Mouse (Mus musculus): ENCODE measurements around the gene Nxn.

The Nxn gene

DNA sequence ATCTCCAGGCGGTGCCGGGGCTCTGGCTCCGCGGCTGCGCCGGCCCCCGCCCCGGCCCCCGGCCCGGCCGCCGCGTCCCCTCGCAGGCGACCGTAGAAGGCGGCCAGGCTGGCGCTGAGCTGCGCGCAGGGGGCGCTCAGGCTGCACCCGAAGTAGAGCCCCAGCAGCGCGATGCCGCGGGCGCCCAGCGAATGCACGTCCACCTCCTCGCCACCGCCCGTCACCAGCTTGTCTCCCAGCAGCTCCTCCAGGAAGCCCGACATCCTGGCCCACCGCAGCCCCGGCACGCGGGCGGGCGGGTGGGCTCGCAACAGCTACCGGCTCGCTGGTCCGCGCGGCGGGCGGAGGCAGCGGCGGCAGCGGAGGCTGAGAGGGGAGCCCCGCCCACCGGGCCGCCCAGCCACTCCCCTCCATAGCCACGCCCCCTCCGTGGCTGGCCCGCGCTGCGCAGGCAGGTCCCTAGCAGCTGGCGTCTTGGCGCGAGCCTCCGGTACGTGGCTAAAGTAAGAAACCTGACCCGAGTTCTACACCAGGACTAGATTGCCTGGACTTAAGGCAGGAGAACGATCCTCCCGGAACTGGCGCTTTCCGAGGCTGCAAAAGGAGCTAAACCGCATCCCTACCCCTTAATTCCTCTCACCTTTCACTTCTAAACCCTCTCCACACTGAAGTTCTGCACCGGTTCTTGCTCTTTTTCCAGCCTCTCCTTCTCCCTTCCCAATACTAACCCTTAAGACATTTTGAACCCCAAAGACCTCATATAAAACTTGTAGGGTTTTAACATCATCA lies at the start of gene Nxn:
Gene Nxn, minus strand, starts transcription at position 343 of the 789 bp plus-strand sequence.
- in situ Hi-C loops (cut with MboI, MseI), result no loop called here

DNA sequence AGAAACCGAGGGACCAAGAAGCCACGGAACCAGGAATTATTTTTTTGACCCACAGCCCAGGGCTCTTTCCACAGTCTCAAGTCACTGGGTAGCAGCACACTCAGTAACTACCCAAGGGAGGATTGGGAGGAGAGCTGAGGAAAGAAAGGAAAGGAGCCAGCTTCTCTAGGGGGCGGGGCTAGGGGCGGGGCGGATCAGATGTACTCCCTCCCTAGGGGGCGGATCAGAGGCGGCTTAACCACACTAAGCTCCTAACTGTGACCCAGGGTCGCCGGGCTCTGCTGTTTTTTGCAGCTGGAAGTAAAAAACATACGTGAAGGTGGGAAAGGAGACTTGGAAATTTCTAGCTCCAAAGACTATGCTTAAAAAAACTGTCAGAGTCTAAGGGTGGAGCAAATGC lies 47.3 kb upstream of the Nxn start:
- in situ Hi-C loops (cut with MboI, MseI), result no loop called here

GRCm38 (mm10) chr11:76445459-76445858 lies 46.5 kb upstream of the Nxn start:
- in situ Hi-C loops (cut with MboI, MseI), result no loop called here

GRCm38 (mm10) chr11:76439666-76440065 lies 40.7 kb upstream of the Nxn start:
- in situ Hi-C loops (cut with MboI, MseI), result no loop called here

- in situ Hi-C loops (cut with MboI, MseI), result no loop called here
These were observed 38.0 kb upstream of the Nxn start for GRCm38 (mm10) chr11:76436864-76437437.

DNA sequence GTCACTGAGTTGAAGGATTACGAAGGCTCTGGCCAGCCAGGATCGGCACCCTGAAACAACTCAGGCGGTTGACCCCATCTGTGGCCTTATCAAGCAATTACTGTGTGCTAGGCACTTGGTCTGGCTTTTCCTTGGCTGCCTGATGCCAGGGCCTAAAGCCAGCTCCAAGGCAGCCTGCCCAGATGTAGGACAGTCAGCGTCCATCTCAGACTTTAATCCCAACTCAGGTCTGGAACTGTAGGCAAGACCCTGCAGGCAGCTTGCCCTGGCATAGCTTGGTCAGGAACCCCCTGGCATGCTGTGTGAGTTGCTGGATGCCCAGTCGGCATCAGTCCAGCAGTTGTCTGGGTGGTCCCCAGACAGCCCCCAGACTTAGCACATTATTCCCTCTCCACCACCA lies 37.1 kb upstream of the Nxn start:
- in situ Hi-C loops (cut with MboI, MseI), result no loop called here

- in situ Hi-C loops (cut with MboI, MseI), result no loop called here
These were observed 31.2 kb upstream of the Nxn start for GRCm38 (mm10) chr11:76429966-76430631.

- in situ Hi-C loops (cut with MboI, MseI), result no loop called here
These were observed 30.6 kb upstream of the Nxn start for GRCm38 (mm10) chr11:76429556-76429955.

- in situ Hi-C loops (cut with MboI, MseI), result no loop called here
These were observed 30.1 kb upstream of the Nxn start for GRCm38 (mm10) chr11:76429046-76429445.

- in situ Hi-C loops (cut with MboI, MseI), result no loop called here
These were observed 28.8 kb upstream of the Nxn start for GRCm38 (mm10) chr11:76427781-76428180.

DNA sequence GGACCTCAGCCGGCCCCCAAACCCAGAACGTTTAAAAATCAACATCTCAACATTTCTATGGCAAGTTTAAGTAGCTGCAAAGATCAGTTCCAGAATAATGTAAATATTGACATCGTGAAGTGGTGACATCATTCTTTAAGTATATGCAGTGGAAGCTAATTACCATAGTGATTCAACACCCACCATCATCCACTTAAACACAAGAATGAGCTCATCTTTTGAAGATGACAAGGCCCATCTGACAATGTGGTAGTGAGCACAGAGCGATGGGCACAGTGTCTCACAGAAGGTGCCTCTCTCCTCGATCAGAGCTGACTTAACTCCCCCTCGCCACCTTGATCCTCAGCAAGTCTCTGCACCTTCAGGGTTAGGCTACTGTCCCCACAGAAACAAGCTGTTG lies 26.8 kb upstream of the Nxn start:
- in situ Hi-C loops (cut with MboI, MseI), result no loop called here

- in situ Hi-C loops (cut with MboI, MseI), result no loop called here
These were observed 22.0 kb upstream of the Nxn start for GRCm38 (mm10) chr11:76420896-76421295.

DNA sequence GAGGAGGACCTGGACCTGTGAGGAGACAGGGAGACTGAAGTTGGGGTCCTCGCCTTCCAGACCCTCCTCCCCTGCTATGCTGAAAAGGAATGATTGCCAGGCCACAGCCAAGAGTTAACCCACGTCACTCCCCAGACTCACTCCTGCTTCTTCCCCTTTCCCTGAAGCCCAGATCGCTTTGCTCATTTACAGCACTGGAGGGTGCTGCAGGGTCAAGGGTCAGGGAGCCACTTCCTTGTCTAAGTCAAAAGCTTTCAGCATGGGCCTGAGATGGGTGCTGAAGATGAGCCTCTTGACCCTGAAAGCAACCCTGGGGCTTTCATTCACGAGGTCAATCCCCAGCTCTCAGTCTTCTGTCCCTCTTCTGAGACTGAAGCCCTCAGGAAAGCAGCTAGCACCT lies 20.2 kb upstream of the Nxn start:
- in situ Hi-C loops (cut with MboI, MseI), result no loop called here

GRCm38 (mm10) chr11:76418423-76418822 lies 19.5 kb upstream of the Nxn start:
- in situ Hi-C loops (cut with MboI, MseI), result no loop called here

GRCm38 (mm10) chr11:76415985-76416384 lies 17.0 kb upstream of the Nxn start:
- in situ Hi-C loops (cut with MboI, MseI), result no loop called here

GRCm38 (mm10) chr11:76415001-76415400 lies 16.1 kb upstream of the Nxn start:
- in situ Hi-C loops (cut with MboI, MseI), result no loop called here

DNA sequence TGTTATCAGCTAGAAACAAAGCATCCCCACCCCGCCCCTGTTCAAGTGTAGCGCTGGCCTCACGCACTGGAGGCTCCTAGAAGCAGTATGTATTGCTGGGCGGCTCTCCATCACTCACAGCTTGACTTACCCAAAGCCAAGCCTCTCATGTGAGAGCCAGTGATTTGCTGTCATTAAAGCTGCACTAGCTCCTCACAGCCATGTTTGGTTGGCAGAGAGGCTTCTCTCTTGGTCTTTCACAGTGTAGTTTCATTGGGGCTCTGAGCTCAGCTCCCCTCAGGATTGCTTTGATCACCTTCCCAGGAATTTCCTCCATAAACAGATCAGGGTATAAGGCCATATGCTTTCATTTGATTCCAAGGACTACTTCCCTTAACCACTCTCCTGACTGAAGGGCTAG lies 14.3 kb upstream of the Nxn start:
- in situ Hi-C loops (cut with MboI, MseI), result no loop called here

GRCm38 (mm10) chr11:76410826-76411225 lies 11.9 kb upstream of the Nxn start:
- in situ Hi-C loops (cut with MboI, MseI), result no loop called here

DNA sequence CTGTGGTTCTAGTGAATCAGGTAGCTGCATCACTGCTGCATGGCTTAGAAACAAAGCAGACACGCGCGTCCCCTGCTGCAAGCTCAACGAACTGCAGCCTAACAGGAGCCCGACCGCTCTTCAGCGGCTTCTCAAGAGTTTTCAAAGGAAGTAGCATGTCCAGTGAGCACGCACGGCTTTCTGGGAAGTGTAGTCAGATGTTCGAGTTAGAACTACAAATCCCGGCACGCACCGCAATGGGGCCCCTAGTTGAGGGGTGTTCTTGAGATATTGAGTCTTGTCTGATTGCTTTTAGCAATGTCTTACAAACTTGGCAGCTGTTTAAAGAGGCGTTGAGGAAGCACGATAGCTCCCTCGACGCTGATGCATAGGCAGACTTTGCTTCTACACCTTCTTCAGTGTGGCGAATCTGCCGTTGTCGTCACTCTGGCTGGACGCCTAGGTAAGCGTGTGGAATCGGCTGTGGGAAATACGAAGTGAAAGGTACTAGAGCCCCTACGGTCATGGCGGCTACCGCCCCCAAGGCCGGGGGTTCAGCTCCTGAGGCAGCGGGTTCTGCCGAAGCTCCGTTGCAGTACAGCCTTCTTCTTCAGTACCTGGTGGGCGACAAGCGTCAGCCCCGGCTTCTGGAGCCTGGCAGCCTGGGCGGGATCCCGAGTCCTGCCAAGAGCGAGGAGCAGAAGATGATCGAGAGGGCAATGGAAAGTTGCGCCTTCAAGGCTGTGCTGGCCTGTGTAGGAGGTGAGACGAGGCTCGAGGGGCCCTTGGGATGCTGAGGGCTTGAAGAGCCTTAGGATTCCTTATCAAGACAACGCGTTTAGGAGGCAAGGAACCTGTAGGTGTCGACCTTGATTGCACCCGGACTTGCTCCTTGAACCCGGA lies 8.0 kb upstream of the Nxn start, which contains the start of gene Timm22:
Gene Timm22, plus strand, starts transcription at position 251 of the 882 bp plus-strand sequence.
- in situ Hi-C loops (cut with MboI, MseI), result loop anchor here (5.0 kb wide), 1 partner anchor 155 kb away; no protein-coding TSS in a partner anchor

DNA sequence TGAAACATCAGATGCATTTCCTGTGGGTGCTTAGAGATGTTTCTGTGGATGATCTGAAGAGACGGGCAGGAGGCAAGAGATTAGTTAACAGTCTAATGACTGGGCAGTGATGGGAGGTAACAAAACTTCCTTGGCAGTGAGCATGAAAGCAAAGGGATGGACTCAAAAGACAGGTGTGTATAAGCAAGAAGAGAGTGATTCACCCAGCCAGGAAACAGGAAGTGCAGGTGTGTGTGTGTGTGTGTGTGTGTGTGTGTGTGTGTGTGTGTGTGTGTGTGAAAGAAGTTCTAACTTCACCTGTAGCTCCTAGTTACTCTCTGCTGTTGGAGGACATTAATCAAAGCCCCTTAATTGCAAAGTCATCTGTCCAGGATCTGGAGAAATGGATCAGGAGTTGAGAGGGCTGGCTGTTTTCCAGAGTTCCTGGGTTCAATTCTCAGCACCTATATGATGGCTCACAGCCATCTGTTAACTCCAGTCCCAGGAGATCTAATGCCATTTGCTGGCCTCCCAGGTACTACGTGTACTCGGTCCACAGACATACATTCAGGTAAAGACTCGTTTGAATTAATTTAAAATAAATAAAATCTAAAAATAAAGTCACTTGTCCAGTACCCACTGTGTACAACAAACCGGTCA lies 6.8 kb upstream of the Nxn start:
- in situ Hi-C loops (cut with MboI, MseI), result loop anchor here (5.0 kb wide), 1 partner anchor 153 kb away; no protein-coding TSS in a partner anchor

DNA sequence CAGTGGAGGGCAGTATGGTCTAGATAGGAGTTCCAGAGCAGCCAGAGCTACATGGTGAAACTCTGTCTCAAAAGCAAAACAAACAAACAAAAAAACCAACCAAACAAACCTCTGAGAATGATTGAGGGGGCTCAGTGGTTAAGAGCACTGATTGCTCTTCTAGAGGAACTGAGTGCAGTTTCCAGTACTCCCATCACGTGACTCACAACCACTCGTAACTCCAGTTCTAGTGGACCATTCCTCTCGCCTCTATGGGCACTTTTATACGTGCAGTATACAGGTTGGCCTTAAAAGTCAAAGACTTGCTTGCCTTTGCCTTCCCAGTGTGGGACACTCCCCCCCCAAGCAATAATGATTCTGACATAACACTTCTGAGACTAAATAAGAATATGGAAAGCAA lies 6.2 kb upstream of the Nxn start:
- in situ Hi-C loops (cut with MboI, MseI), result loop anchor here (5.0 kb wide), 1 partner anchor 153 kb away; no protein-coding TSS in a partner anchor

All from T-helper 2 cell (primary cell).